Mouse (Mus musculus): ENCODE results near the gene Phospho1.
A peak's percentile ranks its signal among the peaks of the same experiment; 100 is the strongest.

- TF ChIP-seq POLR2A (IDR thresholded peaks at IDR 0.05; ENCODE audit: insufficient read depth, low read depth, low read length), result no peak
- TF ChIP-seq CTCF (IDR thresholded peaks at IDR 0.05; ENCODE audit: insufficient read depth, low read depth, low read length), result 0 out of 2 replicates have a peak, but pooled peaks have one; percentile 1
Measured at GRCm38 (mm10) chr11:95837059-95837458, 12.8 kb downstream of the Phospho1 start, which contains the start of gene Gngt2.

All from olfactory bulb, adult 2 months (tissue).